Mouse (Mus musculus) adrenal gland, postnatal 36 days (tissue): Measurements from ENCODE around the gene Itgb3. TPM values are rescaled to one million over a fixed set of nuclear protein-coding genes. Genes with fewer than 3 reads are reported as not detected.

Experiments used
- DNase-seq, 2 experiments: peaks; one replicate each; pipeline ENCODE4 v3.0.0; 2021; ENCODE audit warnings: mixed read lengths in 1 of 2
- total RNA-seq, 2 experiments: library from RNA; stranded (reverse); gene quantifications; 2 replicates each; pipeline ENCODE4 v1.2.3; 2021

The Itgb3 gene
- total RNA-seq, 2 experiments from 2014 or later = 5.1 to 18.0 TPM

DNA sequence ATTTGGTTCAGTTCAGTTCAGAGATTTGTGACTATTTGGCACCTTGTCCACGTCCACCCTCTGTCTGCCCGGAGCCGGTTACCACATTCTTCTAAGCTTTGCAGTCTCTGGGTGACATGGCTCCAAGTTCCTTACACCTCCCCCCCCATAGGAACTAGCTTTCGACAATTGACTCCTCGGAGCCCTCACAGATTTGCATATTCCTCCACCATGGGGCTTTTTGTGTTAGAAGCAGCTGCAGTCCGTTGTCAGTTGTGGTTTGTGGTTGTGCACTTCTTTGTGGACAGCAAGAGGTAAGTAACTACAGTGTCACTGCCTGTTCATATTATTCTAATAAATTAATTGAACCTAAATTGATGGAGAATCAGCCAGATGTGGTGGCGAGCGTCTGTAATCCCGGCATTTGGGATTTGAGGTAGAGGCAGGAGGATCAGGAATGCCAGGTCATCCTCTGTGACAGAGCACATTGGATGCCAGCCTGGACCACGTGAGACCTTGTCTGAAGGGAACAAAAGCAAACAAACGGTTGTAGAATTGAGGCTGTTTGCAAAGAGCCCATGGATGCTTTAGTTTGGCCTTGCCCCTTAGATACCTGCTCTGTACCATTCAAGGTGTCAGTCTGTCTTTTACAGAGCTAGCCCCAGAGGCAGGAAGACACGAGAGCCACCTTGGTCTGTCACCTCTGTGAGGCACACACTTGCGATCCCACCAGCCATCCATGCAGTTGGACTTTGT, 25.0 kb upstream of the Itgb3 start:
- DNase-seq = no peak

DNA sequence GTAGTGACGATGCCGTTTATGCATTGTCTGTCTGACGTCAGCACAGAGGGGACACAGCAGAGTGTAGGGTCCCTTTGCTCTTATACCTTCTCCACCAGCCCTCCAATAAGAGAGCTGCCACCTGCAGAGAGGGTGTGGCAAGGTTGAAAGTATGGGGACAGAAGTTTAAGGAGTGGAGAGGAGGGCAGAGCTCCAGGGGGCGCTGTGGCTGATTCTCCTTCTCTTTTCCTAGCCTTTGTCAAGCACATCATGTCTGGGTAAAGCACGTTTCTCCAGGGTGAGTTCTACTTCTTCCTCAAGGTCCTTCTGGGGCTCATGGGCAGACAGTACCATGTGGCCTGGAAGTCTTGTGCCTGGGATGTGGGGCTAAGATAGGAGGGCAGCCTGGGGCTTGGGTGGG, 22.3 kb upstream of the Itgb3 start:
- DNase-seq = no peak

DNA sequence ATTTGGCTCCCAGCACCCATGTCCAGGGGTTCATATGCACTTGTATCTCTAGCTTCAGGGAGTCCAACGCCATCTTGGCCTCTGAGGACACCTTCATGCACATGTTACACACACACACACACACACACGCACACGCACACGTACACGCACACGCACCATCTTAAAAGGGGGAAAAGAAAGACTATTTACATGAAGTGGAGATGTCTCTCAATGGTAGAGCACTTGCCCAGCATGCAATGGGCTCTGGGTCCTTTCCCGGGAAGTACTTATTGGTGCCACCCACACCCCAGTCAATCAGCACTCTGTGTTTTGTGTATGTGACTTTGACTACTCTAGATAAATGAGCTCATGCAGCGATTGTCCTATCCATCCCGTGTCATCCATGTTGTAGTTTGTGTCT, 19.9 kb upstream of the Itgb3 start:
- no peak for DNase-seq

DNA sequence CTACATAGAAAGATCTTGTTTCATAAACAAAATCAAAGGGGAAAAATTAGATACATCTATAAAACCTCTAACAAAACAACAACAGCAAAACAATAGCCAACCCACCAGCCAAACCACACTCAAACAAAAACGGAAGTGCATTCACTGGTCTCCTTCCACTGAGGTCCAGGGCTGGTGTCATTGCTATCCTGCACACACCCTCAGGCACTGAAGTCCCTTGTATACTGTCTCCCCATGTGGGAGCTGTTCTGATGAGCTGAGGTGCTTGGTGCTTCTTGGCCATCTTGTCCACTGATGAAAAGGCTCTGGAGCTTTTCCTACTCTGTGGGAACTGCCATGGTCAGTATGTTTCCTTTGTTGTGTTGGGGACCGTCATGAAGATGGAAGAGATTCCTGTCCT, 19.3 kb upstream of the Itgb3 start:
- no peak for DNase-seq

DNA sequence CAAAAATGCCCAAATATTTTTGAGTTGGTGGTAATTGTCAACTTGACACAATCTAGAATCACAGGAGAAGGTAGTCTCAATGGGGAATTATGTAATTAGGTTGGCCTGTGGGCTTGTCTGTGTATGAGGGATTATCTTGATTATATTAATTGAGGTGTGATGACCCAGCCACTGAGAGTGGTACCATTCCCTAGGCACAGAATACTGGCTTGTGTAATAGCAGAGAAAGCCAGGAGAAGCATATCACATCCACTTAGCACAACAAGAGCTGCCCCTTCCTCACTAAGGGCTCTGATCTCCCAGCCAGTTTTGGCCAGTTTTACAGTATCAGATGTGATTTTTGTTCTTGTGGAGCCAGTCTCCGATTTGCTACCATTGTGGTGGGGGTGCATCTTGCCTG, 18.2 kb upstream of the Itgb3 start:
- no peak for DNase-seq

DNA sequence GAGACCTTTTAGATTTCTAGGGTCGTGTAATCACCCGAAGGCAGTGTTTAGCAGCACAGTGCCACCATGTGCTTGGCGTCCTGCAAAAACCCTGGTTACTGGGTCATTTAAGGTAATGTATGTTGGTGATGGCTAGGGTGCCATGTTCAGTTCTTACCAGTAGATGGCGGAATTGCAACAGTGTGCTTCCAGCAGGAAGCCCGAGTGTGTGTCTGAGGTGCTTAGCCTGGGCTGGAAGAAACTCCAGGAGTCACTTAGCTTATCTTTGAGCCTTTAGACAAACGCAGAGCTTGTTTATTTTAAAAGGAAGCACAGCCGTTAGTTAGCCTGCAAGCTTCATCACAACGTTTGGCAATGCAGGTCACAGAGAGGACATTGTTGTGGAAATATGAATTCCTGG, 17.7 kb upstream of the Itgb3 start:
- peak; percentile 71 to 79 for DNase-seq

DNA sequence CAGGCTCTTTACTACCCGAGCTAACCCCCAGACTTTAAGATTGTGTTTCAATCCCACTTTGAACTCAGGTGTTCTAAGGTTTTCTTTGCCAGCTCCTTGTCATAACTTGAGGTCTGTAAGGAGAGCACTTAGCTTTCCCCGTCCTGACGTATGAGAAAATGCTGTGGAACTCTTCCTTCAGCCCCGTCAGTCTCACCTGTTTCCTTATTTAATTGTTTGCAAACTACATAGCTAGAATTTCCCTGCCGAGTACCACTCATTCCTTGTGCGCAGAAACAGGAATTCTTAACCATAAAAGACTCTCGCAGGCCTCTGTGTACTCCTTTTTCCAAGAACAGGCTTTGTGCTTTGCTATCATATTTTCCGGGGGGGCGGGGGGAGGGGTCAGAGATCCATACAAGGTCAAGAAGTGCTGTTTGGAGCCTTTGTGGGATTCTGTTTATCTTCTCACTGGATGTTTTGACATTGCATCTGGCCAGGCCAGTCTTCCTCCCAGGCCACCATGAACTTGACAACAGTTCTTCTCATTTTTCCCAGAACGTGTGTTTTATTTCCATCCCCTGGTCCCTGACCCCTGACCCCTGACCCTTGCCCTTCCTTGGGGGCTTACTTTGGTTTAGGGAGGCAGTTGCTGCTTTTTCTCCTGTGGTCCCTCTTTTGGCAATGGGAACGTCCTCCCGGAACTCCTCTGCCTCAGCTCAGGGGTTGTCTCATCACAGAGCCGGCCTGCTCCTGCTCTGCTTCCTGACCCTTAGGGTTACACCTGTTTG, 15.5 kb upstream of the Itgb3 start:
- DNase-seq = no peak

DNA sequence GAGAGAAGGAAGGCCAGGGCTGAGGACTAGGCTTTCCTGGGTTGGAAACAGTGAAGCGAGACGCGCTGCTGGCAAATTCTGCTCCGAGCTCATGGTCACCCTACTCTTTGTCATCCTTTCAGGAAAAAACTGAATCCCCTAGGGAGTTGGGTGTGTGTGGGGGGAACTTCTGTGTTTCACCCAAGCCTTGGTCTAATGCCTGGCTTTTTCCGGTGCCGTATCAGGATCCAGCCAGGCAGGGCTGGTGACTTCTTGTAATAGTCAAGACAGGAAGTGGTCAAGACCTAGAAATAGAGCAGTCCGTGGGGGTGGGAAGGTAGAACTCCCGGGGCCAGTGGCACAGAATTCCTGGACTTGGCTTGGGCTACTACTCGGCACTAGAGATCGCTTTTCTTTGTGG, 11.4 kb upstream of the Itgb3 start:
- peak in 1 of 2 experiments; percentile 22 for DNase-seq

DNA sequence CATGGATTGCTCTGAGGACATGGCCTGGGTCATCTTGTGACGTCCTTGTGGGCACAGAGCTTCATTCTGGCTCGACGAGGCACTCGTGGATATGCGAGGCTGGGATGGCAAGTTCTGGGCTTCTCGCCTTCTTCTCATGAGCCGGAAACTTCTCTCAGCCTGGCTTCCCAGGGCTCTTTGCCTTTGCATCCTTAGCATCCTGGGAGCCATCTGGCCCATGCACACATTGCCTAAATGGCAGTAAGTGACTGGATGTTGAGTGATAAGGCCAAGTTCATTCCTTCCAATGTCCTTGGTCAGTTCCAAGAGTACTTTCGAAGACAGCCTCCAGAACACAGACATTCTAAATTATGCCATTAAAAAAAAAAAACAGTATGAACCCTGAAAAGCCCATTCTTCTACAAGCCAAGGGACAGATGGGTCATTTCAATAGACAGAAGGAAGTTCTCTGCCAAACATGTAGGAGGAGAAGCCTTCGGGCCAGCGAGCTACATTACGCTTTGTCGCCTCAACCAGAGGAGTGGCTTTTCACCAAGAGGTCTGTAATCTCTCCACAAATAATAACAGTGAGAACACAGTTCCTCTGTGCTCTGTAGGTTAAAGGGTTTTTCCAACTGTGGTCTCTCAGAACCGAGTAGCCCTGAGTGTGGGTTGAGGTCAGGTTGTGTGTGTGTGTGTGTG, 8.4 kb upstream of the Itgb3 start:
- DNase-seq = no peak

DNA sequence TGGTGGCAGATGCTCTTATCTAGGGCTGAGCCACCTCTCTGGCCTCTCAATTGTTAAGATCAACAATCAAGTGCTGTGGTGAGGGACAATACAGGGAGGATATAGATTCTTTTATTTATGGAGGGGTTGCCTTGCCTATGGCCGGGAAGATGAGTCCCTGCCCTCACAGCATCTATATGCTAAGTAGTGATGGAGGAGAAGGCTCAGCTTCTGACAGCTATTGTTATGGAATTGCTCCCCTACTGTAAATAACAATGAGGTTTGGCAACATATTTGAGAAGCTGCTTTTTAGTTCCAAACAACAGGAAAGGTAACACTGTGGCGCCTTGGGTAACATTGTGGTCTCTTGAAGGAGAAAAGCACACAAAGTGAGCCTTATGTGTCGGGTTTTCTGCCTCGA, 7.1 kb upstream of the Itgb3 start:
- DNase-seq = no peak

DNA sequence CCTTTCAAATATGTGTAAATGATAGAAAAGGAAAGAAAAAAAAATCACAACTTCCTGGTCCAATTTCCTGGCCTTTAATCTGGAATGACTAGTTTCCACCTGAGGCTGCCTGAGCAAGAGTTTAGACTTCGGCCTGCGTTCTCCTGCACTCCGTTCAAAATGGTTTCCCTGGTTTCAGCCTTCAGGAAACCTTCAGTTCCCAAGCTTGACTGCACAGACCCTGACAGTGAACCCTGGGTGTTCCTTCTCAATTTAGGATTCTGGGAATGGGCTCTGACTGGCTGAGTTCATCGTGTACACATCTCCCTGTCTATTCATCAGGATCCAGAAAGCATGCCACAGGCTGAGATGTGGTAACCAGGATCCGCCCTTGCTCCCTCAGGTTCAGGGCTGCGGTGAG, 3.6 kb upstream of the Itgb3 start:
- no peak for DNase-seq

DNA sequence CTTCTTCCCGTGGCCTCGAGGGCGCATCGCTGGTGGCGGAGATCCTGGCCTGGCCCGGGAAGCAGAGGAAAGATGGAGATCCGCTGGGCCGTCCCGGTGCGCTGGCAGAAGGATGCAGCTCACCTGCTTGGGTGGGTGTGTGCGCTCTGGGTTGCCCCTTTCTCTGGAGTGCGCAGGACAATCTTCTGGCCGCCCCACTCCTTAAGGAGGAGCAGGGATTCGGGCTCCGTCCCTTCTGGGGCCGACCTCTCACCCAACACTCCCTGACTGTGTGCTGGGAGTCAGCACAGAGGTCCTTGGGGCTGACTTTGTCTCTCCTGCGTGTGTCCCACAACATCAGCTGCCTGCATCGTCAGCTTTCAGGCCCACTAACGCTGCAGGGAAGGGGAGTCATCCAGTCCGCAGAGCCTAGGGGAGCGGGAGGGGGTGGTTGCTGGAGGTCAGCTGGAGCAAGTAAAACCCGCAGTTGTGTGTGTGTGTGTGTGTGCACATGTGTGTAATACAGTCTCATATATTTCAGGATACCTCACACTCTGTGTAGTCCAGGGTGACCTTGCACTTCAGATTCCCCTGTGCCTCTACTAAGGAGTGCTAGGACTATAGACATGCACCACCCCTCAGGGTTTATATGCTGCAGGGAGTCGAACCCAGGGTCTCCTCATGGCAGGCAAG, 585 bp downstream of the Itgb3 start:
- DNase-seq = no peak

DNA sequence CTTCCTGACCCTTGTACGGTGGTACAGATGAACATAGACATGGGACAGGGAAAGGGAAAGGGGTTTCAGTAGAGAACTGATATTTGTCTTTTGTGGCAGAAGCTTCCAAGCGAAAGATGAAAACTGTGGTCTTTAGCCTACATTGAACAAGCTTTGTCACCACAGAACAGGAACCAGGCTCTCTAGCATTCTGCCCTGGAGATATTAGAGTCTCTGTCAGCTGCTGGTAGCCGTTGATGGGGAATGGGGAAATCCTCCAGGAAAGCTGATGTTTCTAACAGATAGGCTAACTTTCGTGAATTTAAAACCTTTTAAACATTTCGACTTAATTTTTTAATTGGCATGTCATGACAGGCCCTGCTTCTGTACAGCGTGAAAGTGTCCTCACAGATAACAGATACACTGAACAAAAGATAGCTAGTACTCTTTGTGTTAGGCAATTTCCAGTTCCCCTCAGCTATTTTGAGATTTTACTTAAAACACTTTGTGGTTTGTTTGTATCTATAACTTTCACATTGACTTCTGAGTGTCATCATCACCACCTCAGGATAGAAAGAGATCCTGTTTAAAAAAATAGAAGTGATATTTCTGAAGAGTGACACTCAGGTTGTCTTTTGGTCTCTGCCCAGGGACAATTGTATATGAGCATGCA, 1.4 kb downstream of the Itgb3 start:
- no peak for DNase-seq

DNA sequence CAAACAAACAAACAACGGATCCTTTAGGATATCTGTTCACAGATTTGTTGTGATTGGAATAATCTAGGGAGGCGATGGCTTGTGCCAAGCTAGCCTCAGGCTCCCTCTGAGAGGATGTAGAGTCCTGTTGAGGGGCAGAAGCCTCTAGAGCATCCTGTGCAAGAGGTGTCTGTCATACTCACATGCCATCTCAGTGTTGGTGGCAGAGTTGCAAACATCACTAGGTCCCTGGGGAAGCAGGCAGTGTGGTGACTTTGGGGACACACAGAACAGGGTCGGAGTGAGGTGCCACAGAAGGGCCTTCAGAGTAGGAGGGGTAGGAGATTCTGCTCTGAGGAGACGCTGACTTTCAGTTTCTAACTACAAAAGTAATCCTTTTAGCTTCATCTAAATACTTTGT, 1.9 kb downstream of the Itgb3 start:
- DNase-seq = no peak

DNA sequence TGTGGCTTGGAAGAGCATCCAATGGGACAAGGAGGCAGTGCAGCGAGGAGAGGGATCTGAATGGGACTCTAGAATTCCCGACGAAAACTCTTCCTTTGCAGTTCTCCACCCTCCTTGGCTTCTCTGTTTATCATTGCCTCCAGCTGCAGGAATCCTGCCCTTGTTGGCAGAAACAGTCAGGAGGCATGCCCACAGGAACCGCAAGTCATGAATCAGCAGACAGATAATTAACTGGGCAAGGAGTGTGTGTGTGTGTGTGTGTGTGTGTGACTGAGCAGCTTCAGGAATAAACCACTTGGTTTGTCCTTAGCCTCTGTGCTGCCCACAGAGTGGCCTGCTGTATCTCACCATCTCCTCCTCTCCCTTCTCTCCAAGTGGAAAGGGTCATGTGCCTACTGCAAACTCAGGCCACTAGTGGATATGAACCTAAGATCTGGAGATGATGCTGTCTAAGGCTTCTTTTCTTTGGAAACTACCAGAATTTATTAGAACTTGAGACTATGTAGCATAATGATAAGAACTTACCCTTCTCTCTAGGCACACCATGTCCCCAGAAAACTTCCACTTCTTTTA, 3.9 kb downstream of the Itgb3 start:
- peak; percentile 65 to 69 for DNase-seq

DNA sequence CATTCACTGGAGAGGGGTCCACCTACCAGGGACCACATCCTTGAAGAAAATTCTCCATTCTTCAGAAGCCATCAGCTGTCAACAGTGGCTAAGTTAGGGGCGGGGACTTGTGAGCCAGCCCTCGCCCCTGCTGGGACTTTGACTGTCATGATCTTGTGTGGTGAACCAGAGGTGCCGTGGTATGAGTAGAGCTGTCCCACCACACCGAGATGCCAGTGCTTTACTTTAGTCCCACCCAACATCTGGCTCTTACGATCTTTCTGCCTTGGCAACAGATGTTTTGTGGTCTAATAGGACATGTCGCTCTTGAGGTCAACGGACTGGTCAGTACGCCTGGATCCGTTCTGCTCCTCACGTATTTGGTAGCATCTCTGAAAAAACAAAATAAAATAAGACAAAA, 5.8 kb downstream of the Itgb3 start:
- DNase-seq = no peak

DNA sequence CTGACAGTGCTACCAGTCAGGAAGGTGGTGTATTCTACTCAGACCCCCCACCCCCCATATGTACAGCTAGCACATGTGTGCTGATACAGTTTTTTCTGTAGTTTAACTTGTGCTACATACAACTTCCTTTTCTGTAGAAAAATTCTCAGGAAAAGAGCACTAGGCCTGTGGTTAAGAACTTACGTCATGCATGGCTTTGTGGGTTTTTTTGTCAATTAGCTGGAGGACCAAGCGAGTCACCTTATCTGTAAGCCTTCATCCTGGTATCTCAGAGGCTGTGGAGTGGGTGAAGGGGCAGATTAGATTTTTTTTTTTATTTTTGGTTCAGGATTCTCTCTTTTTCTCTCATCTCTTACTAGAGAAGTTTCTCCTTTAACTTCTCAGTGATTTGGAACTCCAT, 6.3 kb downstream of the Itgb3 start:
- DNase-seq = no peak

DNA sequence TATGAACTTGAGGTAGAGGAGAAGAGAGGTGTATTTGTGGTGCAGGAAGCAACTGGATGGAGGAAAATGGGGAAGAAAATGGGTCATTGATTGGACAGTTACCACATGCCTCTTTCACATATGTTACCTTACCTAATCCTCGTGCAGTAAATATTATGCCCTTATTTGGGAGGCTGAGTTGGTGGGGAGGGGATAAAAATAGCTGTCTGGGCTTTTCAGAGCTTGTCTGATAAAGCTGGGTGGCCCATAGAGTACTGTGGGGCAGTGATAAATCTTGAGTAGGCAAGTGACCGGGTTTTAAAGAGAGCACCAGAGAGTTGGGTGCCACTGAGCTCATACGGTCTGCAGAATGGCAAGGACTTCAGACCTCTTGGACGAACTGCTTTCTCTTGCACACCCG, 8.4 kb downstream of the Itgb3 start:
- no peak for DNase-seq

DNA sequence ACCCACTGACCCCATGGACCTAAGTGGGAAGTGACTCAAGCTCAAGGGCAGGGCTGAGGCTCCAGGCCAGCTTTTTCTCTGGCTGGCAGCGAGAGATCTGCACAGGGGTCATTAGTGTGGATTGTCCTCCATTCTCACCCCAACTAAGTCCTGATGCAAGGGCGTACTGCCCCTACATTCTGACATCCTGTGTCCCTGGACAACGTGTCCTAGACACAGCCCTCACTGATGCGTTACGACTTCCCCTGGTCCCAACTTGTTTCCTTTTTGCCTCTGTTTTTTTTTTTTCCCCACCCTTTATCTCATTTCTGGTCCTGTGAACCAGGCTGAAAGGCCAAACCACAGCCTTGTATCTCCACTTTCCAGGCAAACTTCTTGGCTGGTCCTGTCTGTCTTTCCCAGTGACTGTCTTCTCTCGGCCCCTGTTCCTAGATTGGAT, 10.9 kb downstream of the Itgb3 start:
- peak; percentile 56 to 57 for DNase-seq

DNA sequence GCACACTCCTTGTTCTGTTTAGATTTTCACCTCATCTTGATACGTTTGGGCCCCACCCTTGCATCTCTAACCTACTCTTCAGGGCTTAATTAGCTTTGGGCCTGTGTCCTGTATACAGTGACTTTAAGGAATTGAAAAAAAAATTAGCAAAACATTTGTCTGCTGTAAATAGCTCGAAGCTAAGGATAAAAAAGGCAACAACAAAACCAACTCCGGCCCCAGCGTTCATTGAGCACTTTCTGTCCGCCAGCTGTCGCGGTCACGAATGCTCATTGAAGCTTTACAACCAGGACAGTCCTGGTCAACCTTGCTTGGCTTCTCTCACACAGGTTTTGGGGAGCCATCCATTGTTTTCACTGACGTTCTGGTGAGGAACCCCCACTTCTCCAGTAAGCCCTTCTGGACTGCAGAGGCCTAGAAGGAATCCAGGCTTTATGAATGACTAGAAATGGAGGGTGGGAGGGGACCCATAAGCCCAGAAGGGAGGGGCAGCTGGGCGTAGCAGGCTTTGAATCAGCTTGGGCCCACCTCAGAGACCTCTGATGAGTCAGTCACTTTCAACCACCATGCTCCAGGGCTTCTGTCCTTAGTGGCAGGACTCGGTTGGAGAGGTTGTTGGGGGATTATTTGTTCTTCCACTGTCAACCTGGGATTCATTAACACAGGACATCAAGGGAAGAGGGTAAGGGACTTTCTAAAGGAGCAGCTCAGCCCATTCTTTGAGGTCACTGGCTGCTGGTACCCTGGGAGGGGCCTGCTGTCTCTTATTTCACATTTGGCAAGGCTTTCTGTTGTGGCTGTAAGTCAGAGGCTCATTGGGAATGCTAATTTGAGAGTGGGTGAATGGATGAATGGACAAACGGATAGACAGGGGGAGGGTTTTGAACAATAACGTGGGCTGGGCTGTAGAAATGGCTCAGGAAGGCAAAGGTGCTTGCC, 11.6 kb downstream of the Itgb3 start:
- DNase-seq = no peak
